Mouse (Mus musculus) olfactory bulb, adult 2 months (tissue): Measurements from ENCODE around the gene Capza1. TPM values are rescaled to one million over a fixed set of nuclear protein-coding genes. Genes with fewer than 3 reads are reported as not detected.
A peak's percentile ranks its signal among the peaks of the same experiment; 100 is the strongest.
"Not testable (repeated sequence)": the region's sequence is repeated elsewhere in the genome, so short reads cannot be mapped to it uniquely, and the experiment has no call there.

Experiments used
- H3K27ac ChIP-seq: fragments of 200-500 bp; 2 replicates; pipeline ENCODE4 v1.5.1; 2012; ENCODE audit warnings: low read depth, low read length; ENCODE audit not compliant: insufficient read depth
- H3K4me1 ChIP-seq: fragments of 200-500 bp; 2 replicates; pipeline ENCODE4 v1.6.1; 2012; ENCODE audit warnings: low read length; ENCODE audit not compliant: control insufficient read depth, insufficient read depth
- H3K4me3 ChIP-seq: fragments of 200-500 bp; 2 replicates; pipeline ENCODE4 v1.5.1; 2012; ENCODE audit warnings: mild to moderate bottlenecking, low read depth, low read length, moderate library complexity; ENCODE audit not compliant: insufficient read depth
- CTCF ChIP-seq: fragments of 200-500 bp; IDR thresholded peaks from 2 replicates; pipeline ENCODE4 v1.5.1; 2012; ENCODE audit warnings: low read depth, mild to moderate bottlenecking, low read length, moderate library complexity; ENCODE audit not compliant: insufficient read depth
- POLR2A ChIP-seq: fragments of 200-500 bp; IDR thresholded peaks from 2 replicates; pipeline ENCODE4 v1.6.1; 2012; ENCODE audit warnings: mild to moderate bottlenecking, low read depth, low read length, moderate library complexity; ENCODE audit not compliant: insufficient read depth
- WGBS: fragments of 180-500 bp; shearing (Covaris S2); methylation state at CpG from one replicate; pipeline ENCODE4 v1.1.7; 2018; 5-methylcytosine and 5-hydroxymethylcytosine counted together
- polyA plus RNA-seq: library from polyadenylated mRNA; stranded (reverse); fragments of >200 nt; gene quantifications from 2 replicates; pipeline ENCODE4 v1.2.4, GENCODE M21; 2012; ENCODE audit warnings: low replicate concordance; ENCODE audit not compliant: missing spikeins, insufficient read depth, insufficient read length

The Capza1 gene
- polyA plus RNA-seq, 1 experiment, result not detected

DNA sequence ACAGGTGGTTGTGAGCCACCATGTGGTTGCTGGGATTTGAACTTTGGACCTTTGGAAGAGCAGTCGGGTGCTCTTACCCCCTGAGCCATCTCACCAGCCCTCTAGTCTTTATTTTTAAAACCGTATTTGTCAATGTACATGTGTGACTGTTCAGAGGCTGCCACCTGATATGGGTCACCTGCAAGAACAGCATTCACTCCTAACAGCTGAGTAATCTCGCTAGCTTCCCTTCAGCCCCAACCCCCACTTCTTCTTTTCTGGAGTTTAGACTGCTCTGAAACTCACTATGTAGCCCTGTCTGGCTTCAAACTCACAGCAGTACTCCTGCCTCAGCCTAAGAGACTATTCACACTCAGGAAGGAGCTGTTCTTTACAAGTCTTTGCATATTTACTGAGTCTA lies 41.9 kb downstream of the Capza1 start:
- Histone ChIP-seq H3K27ac (no peak overlapping the region), H3K4me3 (no peak overlapping the region), H3K4me1 (peaks cover 4% of the 10 kb centered on the region; the same call in 1 of the 2 replicates)
- WGBS, result 93% methylated on average over 3 of the region's 3 CpGs
- TF ChIP-seq POLR2A, result no peak
- no peak for TF ChIP-seq CTCF

DNA sequence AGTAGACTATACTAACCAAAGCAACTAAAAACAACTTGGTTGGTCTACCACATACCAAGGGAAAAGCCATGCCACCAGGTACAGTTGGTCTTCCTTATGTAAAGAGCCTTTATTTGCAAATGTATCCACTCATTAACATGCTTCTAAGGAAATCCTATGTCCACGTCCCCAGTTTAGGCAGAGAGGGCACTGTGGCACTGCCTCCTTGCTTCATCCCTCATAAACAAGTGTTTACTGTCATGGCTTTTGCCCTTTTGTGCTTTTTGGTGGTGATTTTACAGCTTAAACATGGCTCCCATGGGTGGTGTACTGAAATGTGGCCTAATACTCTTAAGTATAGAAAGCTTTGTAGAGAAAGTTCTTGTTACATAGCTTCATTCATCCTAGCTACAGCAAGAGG lies 43.9 kb downstream of the Capza1 start:
- no peak for TF ChIP-seq POLR2A
- no peak for TF ChIP-seq CTCF
- Histone ChIP-seq H3K27ac (no peak overlapping the region), H3K4me3 (no peak overlapping the region), H3K4me1 (peaks cover 4% of the 10 kb centered on the region; the same call in 1 of the 2 replicates)
- WGBS, result 46% methylated on average over 1 of the region's 1 CpGs

DNA sequence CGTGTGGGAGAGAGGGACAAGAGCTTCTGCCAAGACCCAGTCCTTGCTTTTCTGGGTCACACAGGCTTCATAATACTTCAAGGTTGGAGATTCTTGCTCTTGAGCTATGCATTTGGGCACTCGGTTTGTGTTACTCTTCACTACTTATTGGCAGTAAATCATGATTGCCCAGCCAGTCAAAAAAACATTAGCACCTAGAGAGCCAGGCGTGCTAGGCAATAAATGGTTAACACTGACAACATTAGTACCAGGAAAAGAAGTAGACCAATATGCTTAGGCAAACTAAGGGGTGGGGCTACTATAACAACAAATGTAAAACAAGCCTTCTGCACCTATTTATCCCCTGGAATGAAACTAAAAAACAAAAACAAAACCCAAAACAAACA lies 45.6 kb downstream of the Capza1 start:
- 11% methylated on average over 3 of the region's 3 CpGs for WGBS
- Histone ChIP-seq H3K4me3 (peak overlapping the region; percentile 84), H3K27ac (no peak overlapping the region), H3K4me1 (peaks cover 4% of the 10 kb centered on the region; the same call in 1 of the 2 replicates)
- TF ChIP-seq CTCF, result no peak
- no peak for TF ChIP-seq POLR2A

DNA sequence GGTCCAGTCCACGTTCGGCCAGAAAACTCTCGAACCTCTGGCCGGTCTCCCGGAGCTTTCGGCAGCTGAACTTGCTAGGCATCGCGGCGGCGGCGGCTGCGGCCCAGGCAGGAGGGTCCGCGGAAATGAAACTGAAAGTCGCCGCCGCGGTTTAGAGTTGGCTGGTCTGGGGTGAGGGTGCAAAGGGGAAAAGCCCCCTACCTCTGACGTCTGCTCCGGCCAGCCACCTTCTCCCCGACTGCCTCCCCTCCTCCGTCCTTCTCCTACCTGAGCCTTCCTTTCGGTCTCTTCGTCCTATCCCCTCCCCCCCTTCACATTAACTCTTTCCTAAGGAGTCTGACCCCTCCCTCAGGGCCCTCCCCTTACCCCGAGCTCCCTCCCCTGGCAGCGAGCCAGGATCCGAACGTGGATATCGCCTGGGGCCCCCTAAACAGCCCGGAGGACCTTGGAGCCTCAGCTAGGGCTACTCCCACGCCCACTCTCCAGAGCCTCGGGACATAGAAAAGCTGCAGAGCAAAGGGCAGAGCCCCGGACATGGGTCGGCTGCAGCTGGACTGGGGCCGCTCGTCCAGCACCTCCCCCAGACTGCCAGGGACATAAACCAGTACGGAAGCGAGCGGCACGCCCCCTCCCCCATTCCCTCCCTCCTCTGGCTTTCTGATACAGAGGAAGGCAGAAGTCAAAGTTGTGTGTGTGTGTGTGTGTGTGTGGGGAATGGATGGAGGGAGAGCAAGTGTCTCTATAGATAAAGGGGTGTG lies 46.1 kb downstream of the Capza1 start, which contains the start of gene Mov10:
Mov10 (minus strand) TSS at position 573 of the 758 bp plus-strand sequence.
- WGBS, result under 1% methylated on average over 40 of the region's 40 CpGs
- TF ChIP-seq CTCF, result no peak
- no peak for TF ChIP-seq POLR2A
- H3K4me3 ChIP-seq, result peak within 1 kb of the TSS; percentile 84
- peaks cover 4% of the 10 kb centered on the region; the same call in 1 of the 2 replicates for H3K4me1 ChIP-seq
- H3K27ac ChIP-seq, result peak within 1 kb of the TSS; percentile 42; the same call in 1 of the 2 replicates

DNA sequence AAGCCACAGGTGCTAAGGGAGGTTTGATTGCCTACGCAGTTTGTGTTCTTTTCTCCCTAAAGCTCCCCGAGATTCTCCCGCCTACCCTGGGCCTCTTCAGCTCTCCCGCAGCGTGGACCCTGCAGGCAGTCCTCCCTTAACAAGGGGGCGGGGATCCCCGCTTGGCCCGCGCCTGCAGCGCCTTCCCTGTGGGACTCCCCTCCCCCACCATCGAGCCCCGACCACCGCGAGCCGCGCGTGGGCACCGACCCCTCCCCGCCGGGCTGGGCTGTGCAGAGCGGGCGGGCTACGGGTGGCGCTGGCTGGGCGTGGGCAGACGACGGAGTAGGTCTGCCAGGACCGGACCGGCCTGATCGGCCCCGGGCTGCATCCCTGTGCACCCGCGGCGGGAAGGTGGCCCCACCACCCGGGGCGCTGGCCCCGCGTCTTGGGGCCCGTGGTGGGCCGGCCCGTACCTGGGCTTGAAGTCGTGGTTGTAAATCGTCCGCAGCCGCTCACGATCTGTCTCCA lies 46.8 kb downstream of the Capza1 start:
- peak overlapping the region; percentile 84 for H3K4me3 ChIP-seq
- H3K4me1 ChIP-seq, result peaks cover 4% of the 10 kb centered on the region; the same call in 1 of the 2 replicates
- WGBS, result under 1% methylated on average over 43 of the region's 46 CpGs
- TF ChIP-seq CTCF (no peak), POLR2A (no peak)
- H3K27ac ChIP-seq, result no peak overlapping the region

DNA sequence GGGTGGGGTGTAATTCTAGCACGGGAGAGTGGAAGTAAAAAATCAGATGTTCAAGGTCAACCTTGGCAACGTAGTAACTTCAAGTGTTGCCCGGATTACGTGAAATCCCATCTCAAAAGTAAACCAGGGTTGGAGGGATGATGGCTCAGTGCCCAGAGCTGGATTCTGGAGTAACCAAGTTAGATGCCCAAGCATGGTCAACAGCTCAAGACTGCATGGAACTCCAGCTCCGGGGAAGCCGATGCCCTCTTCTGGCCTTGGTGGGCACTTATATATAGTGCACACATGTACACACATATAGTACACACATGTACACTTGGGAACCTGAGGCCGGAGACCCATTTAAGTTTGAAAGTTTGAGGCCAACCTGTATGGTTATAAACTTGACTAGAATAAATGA lies 48.2 kb downstream of the Capza1 start:
- TF ChIP-seq POLR2A (no peak), CTCF (no peak)
- 96% methylated on average over 7 of the region's 7 CpGs for WGBS
- H3K4me1 ChIP-seq, result peaks cover 4% of the 10 kb centered on the region; the same call in 1 of the 2 replicates
- no peak overlapping the region for H3K4me3 ChIP-seq
- no peak overlapping the region for H3K27ac ChIP-seq

DNA sequence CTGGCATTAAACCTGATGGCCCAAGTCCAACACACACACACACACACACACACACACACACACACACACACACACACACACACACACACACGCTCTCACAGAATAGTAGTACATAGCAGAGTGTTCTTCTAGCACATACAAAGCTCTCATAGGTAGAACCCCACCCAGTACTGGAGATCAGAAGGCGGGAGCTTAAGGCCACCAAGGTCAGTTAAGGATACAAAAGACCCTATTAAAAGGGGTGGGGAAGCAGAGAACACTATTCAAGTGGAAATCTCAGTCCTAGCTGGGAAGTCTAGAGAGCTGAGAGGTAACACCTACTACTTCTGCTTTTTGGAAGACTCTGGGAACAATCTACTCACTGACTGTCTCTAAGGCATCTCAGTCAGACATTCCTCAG lies 49.0 kb downstream of the Capza1 start:
- no peak for TF ChIP-seq POLR2A
- no peak for TF ChIP-seq CTCF
- Histone ChIP-seq H3K4me1 (peaks cover 4% of the 10 kb centered on the region; the same call in 1 of the 2 replicates), H3K4me3 (no peak overlapping the region), H3K27ac (no peak overlapping the region)
- 98% methylated on average over 2 of the region's 2 CpGs for WGBS

DNA sequence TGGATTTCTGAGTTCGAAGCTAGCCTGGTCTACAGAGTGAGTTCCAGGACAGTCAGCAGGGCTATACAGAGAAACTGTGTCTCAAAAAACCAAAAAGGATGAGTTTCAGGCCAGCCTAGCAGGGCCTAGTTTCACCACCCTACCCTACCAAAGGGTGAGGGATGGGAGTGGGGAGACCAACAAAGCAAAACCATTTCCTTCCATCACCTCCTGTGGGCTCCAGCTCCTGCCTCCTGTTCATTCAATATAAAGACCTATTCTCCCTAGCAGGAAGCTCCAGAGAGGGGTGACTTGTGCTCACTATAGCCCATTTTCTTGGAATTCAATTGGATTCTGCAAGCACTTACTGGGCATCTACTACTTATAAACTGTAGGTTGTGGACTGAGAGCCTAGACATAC lies 49.6 kb downstream of the Capza1 start:
- TF ChIP-seq CTCF (no peak), POLR2A (no peak)
- Histone ChIP-seq H3K27ac (no peak overlapping the region), H3K4me1 (peaks cover 4% of the 10 kb centered on the region; the same call in 1 of the 2 replicates), H3K4me3 (no peak overlapping the region)
- 89% methylated on average over 1 of the region's 1 CpGs for WGBS

DNA sequence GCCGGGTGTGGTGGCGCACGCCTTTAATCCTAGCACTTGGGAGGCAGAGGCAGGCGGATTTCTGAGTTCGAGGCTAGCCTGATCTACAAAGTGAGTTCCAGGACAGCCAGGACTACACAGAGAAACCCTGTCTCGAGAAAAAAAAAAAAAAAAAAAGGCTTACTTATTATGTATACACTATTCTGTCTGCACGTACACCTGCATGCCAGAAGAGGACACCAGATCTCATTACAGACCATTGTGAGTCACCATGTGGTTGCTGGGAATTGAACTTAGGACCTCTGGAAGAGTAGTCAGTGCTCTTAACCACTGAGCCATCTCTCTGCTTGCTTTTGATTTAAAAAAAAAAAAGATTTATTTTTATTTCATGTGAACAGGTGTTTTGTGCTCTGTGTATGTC lies 51.1 kb downstream of the Capza1 start:
- H3K4me1 ChIP-seq, H3K4me3 ChIP-seq, H3K27ac ChIP-seq: not testable (repeated sequence)
- 97% methylated on average over 7 of the region's 7 CpGs for WGBS
